Mouse (Mus musculus) liver, adult 2 months (tissue): ENCODE measurements around the gene Gna15.

Experiments
- CTCF ChIP-seq: fragments of 200-500 bp; IDR thresholded peaks from 2 replicates; pipeline ENCODE4 v1.5.1; 2011; ENCODE audit warnings: low read depth, low read length, control low read depth
- POLR2A ChIP-seq: fragments of 200-500 bp; IDR thresholded peaks from 2 replicates; pipeline ENCODE4 v1.6.1; 2011; ENCODE audit warnings: low read length, control low read depth; ENCODE audit not compliant: insufficient read depth; ENCODE audit errors: extremely low read depth

DNA sequence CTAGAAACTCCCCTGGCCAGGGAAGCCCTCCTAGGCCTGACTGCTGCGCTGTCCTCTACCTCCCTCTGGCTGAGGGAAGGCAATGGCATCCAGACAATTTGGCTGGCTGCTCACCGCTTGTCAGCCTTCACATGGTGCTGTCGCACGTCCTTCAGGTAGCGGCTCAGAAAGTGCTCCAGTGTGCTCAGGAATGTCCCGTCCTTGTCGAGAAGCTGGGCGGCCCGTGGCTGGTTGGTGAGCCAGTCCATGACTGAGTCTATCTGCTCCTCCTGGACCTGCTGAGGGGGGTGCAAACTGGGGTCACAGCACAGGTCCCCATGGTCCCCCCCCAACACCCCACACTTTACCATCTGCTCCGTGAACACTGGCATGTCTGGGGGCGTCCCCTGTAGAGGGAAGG is 35.9 kb downstream of the Gna15 start:
- TF ChIP-seq CTCF (no peak), POLR2A (no peak)
